Mouse (Mus musculus) kidney, embryonic 16.5 days (tissue): ENCODE measurements around the gene Pemt. TPM values are rescaled to one million over a fixed set of nuclear protein-coding genes. Genes with fewer than 3 reads are reported as not detected.

Experiments
- ATAC-seq: fragments of 200-750 bp; cut with Nextera tagmentation; 2 replicates; pipeline ENCODE4 v1.8.0; 2017; ENCODE audit warnings: moderate TSS enrichment; ENCODE audit not compliant: low FRiP score, low TSS enrichment
- H3K27ac ChIP-seq: fragments of 300-500 bp; sonication (generic); 2 replicates; pipeline ENCODE4 v1.5.1; 2014; ENCODE audit warnings: low read length
- H3K27me3 ChIP-seq: fragments of 300-500 bp; sonication (generic); 2 replicates; pipeline ENCODE4 v1.6.1; 2014; ENCODE audit warnings: low read length, control low read depth, mixed read lengths; ENCODE audit not compliant: insufficient read depth
- H3K36me3 ChIP-seq: fragments of 300-500 bp; sonication (generic); 2 replicates; pipeline ENCODE4 v1.6.1; 2014; ENCODE audit warnings: low read length, control low read depth, mixed read lengths; ENCODE audit not compliant: insufficient read depth
- H3K4me1 ChIP-seq: fragments of 300-500 bp; sonication (generic); 2 replicates; pipeline ENCODE4 v1.6.1; 2014; ENCODE audit warnings: low read length, control low read depth, mixed read lengths; ENCODE audit not compliant: insufficient read depth
- H3K4me2 ChIP-seq: fragments of 300-500 bp; sonication (generic); replicated peaks from 2 replicates; pipeline ENCODE4 v1.6.1; 2014; ENCODE audit warnings: low read depth, low read length
- H3K4me3 ChIP-seq: fragments of 300-500 bp; sonication (generic); 2 replicates; pipeline ENCODE4 v1.5.1; 2014; ENCODE audit warnings: mild to moderate bottlenecking, low read length
- H3K9ac ChIP-seq: fragments of 300-500 bp; sonication (generic); replicated peaks from 2 replicates; pipeline ENCODE4 v1.6.1; 2014; ENCODE audit warnings: low read length
- H3K9me3 ChIP-seq: fragments of 300-500 bp; sonication (generic); 2 replicates; pipeline ENCODE4 v1.6.1; 2016; ENCODE audit warnings: low read length, control low read depth
- WGBS: fragments of 180-500 bp; shearing (Covaris S2); extraction: QIAGEN DNeasy Blood & Tissue Kit; methylation state at CpG from one replicate; pipeline ENCODE4 v1.1.7; 2014; 5-methylcytosine and 5-hydroxymethylcytosine counted together
- polyA plus RNA-seq: library from polyadenylated mRNA; unstranded; fragments of >200 nt; fragmentation: Nextera tagmentation; extraction: Ambion mirVana; gene quantifications from 2 replicates; pipeline ENCODE4 v1.2.1, GENCODE M21; 2015

Gene Pemt
- polyA plus RNA-seq, 1 experiment from 2014 or later: 12.2 TPM

DNA sequence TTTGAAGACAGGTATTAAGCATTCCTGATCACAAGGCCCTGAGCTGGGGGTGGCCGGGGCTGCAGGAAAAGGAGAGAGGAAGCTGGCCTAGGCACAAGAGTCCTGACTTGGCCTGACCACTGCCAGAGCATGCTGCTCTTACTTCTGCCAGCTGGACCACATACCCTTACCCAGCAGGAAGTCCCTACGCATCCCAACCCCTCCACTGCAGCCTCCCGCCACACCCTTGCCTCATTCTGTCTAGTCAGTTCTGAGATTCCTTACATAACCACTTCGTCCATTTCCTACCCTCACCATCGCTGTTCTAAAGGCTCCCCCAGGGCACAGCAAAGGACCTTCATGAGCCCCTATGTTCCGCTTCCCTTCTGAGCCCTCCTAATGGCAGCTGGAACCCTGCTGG is 12.0 kb downstream of the Pemt start:
- no peak overlapping the region for H3K4me3 ChIP-seq
- no peaks in the 10 kb centered on the region for H3K36me3 ChIP-seq
- H3K9ac ChIP-seq: no peak overlapping the region
- no peaks in the 10 kb centered on the region for H3K27me3 ChIP-seq
- H3K9me3 ChIP-seq: no peaks in the 10 kb centered on the region
- H3K4me1 ChIP-seq: peaks cover 31% of the 10 kb centered on the region
- ATAC-seq: no peak
- H3K27ac ChIP-seq: no peak overlapping the region
- 76% methylated on average over 6 of the region's 6 CpGs for WGBS
- no peak overlapping the region for H3K4me2 ChIP-seq

DNA sequence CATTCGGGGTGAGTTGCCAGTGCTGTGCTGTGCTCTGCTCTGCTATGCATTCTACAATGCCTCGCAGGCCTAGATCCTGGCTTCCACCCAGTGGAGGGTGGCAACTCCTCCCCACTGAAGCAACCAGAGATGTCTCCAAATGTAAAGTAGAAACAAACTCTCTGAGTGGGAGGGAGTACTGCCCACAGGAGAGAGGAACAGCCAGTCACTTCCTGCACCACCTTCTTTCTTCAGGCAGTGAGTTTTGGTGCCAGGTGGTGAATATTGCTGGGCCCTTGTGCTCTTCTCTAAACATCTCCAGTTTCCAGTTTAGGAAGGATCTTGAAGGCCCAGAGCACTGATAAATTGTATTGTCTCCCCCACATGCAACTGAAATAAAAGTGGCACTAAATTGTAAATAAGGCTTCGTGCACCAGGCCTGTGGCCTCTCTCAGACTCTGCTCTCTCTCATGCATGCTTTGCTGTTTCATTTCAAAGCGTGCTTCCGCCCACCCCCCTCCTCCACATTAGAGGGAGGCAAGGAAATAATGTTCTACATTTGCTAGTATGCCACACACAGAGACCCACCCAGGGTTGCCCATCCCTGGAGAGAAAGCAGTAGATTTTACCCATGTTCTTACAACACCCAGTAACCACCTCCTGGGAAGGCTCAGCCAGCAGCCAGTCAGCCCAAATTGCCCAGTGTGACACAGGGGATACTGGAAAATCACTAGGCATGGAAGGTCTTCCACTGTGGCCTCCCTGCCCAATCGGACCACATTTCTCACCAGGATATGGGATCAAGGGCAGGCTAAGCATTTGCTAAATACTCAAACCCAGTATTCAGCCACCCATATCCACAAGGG is 13.5 kb downstream of the Pemt start:
- Histone ChIP-seq H3K4me2 (no peak overlapping the region), H3K9me3 (no peaks in the 10 kb centered on the region), H3K4me3 (no peak overlapping the region), H3K9ac (no peak overlapping the region), H3K27me3 (no peaks in the 10 kb centered on the region), H3K4me1 (peaks cover 31% of the 10 kb centered on the region), H3K36me3 (no peaks in the 10 kb centered on the region), H3K27ac (peak overlapping the region; percentile 55)
- 55% methylated on average over 6 of the region's 6 CpGs for WGBS
- ATAC-seq: no peak

DNA sequence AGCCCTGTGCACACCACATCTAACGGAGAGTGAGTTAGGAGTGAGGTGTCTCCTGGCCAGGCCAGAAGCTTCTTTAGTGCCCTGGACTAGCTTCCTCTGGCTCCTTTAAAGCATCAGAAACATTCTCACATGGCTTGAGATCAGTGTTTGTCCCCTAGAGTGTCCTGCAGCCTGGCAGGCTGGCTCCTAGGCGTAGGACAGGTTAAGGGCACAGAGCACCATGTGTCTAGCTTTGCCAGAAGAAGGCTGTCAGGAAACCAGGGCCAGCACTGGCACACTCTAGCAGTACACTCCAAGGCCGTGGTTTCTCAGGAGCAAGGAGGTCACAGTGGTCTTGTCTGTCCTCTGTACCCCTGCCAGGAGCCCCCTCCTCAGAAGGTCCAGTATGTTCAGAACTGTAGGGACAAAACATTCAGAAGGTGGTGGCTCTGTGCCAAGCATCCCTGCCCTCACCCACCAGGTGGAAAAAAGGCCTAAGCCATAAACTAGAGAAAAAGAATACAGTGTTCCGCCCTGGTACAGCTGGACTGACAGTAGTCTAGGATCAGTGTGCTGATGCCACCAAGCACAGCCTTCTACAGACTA is 15.4 kb downstream of the Pemt start:
- Histone ChIP-seq H3K27me3 (no peaks in the 10 kb centered on the region), H3K36me3 (no peaks in the 10 kb centered on the region), H3K27ac (no peak overlapping the region), H3K9me3 (no peaks in the 10 kb centered on the region), H3K4me1 (peaks cover 21% of the 10 kb centered on the region), H3K4me3 (no peak overlapping the region), H3K9ac (0 out of 2 replicates have a peak overlapping the region, but pooled peaks have one; percentile 5), H3K4me2 (no peak overlapping the region)
- WGBS: 81% methylated on average over 4 of the region's 4 CpGs
- no peak for ATAC-seq

DNA sequence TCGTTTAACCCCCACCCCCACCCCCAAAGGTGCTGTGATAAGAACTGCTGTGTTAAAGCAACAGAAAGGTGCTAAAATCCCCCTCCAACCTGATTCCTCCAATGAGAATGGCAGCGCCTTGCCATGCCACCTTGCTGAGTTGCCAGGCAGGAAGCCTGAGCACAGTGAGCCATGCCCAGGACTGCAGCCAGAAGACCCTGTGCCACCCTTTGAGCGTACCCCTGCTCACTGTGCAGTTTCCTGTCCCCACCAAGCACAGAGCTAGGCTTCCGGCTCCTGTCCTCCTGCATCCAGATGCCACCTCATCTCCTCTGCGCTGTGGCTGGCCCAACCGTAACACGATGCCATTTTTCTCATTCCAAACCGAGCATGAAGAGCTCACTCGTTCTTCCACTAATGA is 16.3 kb downstream of the Pemt start:
- Histone ChIP-seq H3K4me2 (no peak overlapping the region), H3K4me3 (no peak overlapping the region), H3K9ac (no peak overlapping the region), H3K4me1 (peaks cover 17% of the 10 kb centered on the region), H3K27ac (no peak overlapping the region), H3K9me3 (no peaks in the 10 kb centered on the region), H3K27me3 (no peaks in the 10 kb centered on the region), H3K36me3 (no peaks in the 10 kb centered on the region)
- ATAC-seq: no peak
- 43% methylated on average over 9 of the region's 9 CpGs for WGBS

DNA sequence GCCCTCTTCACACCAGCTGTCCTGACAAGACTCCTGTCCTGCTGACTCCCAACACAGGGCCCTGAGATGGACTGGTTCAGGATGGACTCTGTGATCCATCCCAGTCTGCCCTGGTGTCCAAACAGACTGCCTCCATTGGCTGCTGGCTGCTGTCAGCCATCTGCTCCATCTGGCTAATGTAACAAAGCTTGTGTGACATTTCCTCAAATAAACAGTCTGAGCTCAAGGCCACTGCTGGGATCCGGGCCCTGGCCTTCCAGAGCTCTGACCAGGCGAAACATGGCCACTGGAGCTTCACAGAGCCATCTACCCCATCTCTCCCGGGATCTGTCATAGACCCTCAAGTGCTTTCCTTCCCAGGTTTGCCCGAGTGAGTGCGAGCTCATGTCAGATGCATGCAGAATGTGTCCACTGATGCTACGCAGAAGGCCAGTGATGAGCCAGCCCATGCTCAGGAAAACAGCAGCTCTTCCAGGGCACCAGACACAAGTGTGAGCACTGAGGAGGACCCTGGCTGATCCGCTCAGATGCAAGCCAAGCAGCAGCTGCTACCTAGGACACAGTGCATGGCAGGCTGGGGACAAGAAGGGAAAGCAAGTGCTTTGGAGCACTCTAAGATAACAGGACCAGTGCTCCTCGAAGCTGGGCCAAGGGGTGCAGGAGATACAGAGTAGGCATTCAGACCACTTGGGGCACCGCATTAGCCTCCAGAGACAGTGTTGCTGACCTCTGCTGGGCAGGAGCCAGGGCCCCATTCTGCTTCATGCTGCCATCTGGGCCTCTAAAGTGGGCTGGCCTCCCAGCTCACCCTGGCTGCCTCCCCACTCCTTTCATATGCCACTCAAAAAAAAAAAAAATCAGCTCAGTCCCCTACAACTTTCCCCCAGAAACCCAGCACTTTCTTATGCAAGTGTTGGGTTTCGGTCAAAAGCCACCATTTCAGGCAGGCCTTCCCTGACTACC is 18.1 kb downstream of the Pemt start:
- Histone ChIP-seq H3K4me2 (no peak overlapping the region), H3K9ac (no peak overlapping the region), H3K9me3 (no peaks in the 10 kb centered on the region), H3K4me3 (no peak overlapping the region), H3K27me3 (no peaks in the 10 kb centered on the region), H3K27ac (no peak overlapping the region), H3K4me1 (peaks cover 16% of the 10 kb centered on the region), H3K36me3 (no peaks in the 10 kb centered on the region)
- ATAC-seq: no peak
- 77% methylated on average over 10 of the region's 10 CpGs for WGBS

DNA sequence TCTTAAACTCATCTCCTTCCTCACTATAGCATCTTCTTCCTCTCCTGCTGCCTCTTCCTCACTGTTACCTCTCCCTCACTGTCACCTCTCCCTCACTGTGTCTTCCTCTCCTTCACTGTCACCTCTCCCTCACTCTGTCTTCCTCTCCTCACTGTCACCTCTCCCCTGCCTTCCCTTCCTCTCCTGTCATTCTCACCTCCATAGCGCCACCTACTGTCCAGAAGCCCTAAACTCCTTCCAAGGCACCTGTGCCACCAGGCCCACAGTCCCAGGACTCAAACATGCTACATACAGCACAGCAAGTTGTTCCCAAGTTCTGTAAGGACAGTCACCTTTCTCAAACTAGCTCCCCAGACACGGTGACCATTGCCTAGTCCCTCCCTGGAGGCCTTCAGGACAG is 19.0 kb downstream of the Pemt start:
- ATAC-seq: peak; percentile 58; the same call in 1 of the 2 replicates
- peaks cover 7% of the 10 kb centered on the region; the same call in 1 of the 2 replicates for H3K4me1 ChIP-seq
- H3K27me3 ChIP-seq: no peaks in the 10 kb centered on the region
- no peaks in the 10 kb centered on the region for H3K36me3 ChIP-seq
- H3K4me3 ChIP-seq: no peak overlapping the region
- no peak overlapping the region for H3K4me2 ChIP-seq
- H3K9me3 ChIP-seq: no peaks in the 10 kb centered on the region
- H3K9ac ChIP-seq: no peak overlapping the region
- 9% methylated on average over 2 of the region's 2 CpGs for WGBS
- H3K27ac ChIP-seq: no peak overlapping the region

DNA sequence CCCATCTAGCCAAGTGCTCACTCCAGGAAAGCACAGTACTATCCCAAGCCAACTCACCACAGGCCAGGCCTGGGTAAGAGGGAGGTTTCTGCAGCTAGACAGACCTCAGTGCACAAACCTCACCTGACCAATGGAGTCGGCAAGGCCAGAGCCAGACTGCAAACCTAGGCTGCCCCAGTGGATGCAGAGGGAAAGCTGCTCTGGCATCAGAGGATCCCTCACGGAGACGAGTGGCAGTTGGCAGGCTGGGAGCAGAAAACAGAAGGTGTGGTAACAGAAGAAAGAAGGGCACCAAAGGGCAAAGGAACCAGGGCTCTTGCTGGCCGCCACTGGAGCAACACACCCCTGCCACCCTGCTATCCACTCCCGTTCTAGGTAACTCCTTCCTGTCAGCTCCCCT is 20.1 kb downstream of the Pemt start:
- Histone ChIP-seq H3K27me3 (no peaks in the 10 kb centered on the region), H3K36me3 (no peaks in the 10 kb centered on the region), H3K27ac (no peak overlapping the region), H3K4me3 (no peak overlapping the region), H3K4me2 (no peak overlapping the region), H3K4me1 (0 out of 2 replicates have a peak, but pooled peaks cover under 1% of the 10 kb centered on the region), H3K9ac (no peak overlapping the region), H3K9me3 (no peaks in the 10 kb centered on the region)
- no peak for ATAC-seq
- 63% methylated on average over 5 of the region's 5 CpGs for WGBS

DNA sequence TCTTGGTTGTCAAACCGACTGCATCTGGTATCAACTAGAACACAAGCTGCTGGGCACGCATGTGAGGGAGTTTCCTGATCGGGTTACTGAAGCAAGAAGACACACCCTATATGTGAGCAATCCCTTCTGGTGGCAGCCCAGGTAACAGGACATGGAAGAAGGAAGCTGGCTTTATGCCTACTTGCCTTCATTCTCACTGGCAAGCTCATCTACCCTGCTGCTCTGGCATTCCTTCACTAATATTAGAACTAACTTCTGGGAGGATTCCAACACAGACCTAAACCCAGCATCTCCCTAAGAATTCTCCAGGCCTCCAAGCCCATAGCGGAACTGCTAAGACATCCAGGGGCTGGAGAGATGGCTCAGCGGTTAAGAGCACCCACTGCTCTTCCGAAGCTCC is 25.1 kb downstream of the Pemt start:
- Histone ChIP-seq H3K4me2 (no peak overlapping the region), H3K36me3 (no peaks in the 10 kb centered on the region), H3K27me3 (no peaks in the 10 kb centered on the region), H3K9ac (no peak overlapping the region), H3K4me3 (no peak overlapping the region), H3K9me3 (no peaks in the 10 kb centered on the region), H3K4me1 (0 out of 2 replicates have a peak, but pooled peaks cover 3% of the 10 kb centered on the region), H3K27ac (no peak overlapping the region)
- ATAC-seq: no peak
- 65% methylated on average over 6 of the region's 6 CpGs for WGBS

DNA sequence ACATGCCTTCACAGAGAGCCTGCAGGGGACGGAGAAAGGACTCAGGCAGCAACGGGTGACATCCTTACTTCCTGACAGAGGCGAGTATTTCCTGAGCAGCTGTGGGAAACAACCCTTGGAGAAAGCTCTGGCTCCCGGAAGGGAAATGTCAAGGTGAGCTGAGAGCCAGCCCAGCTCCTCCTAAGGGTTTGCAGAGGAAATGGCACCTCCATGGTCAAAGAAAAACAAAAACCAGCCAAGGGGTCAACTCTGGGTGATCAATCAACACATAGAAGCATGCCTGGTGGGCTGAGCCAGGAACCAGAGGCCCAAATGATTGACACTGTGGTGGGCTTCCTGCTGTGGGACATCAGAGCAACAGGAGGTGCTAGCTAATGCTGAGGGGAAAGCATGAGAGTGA is 29.6 kb downstream of the Pemt start:
- H3K4me3 ChIP-seq: no peak overlapping the region
- H3K9me3 ChIP-seq: no peaks in the 10 kb centered on the region
- no peak overlapping the region for H3K9ac ChIP-seq
- 0 out of 2 replicates have a peak, but pooled peaks cover 3% of the 10 kb centered on the region for H3K4me1 ChIP-seq
- 0 out of 2 replicates have a peak overlapping the region, but pooled peaks have one; percentile 31 for H3K27ac ChIP-seq
- no peaks in the 10 kb centered on the region for H3K36me3 ChIP-seq
- 24% methylated on average over 4 of the region's 4 CpGs for WGBS
- H3K27me3 ChIP-seq: no peaks in the 10 kb centered on the region
- ATAC-seq: no peak
- H3K4me2 ChIP-seq: no peak overlapping the region
